Mouse (Mus musculus) intestine, embryonic 14.5 days (tissue): ENCODE results near the gene Gosr2. TPM values are rescaled to one million over a fixed set of nuclear protein-coding genes. Genes with fewer than 3 reads are reported as not detected.
A peak's percentile ranks its signal among the peaks of the same experiment; 100 is the strongest.

Experiments
- ATAC-seq: fragments of 200-750 bp; cut with Nextera tagmentation; replicated peaks from 2 replicates; pipeline ENCODE4 v1.8.0; 2017; ENCODE audit warnings: low read depth, moderate number of reproducible peaks, moderate TSS enrichment, moderate library complexity; ENCODE audit not compliant: low FRiP score, low TSS enrichment
- DNase-seq: peaks from one replicate; pipeline ENCODE4 v3.0.0-alpha.2; 2018; ENCODE audit warnings: low spot score
- H3K27ac ChIP-seq: fragments of 300-500 bp; sonication (generic); 2 replicates; pipeline ENCODE4 v1.5.1; 2014; ENCODE audit warnings: low read depth, mild to moderate bottlenecking, control low read depth
- H3K27me3 ChIP-seq: fragments of 300-500 bp; sonication (generic); replicated peaks from 2 replicates; pipeline ENCODE4 v1.6.1; 2014; ENCODE audit warnings: low read length, control low read depth; ENCODE audit not compliant: control insufficient read depth, insufficient read depth
- H3K36me3 ChIP-seq: fragments of 300-500 bp; sonication (generic); 2 replicates; pipeline ENCODE4 v1.6.1; 2014; ENCODE audit warnings: low read length, control low read depth; ENCODE audit not compliant: control insufficient read depth, insufficient read depth
- H3K4me1 ChIP-seq: fragments of 300-500 bp; sonication (generic); replicated peaks from 2 replicates; pipeline ENCODE4 v1.6.1; 2014; ENCODE audit warnings: low read length, control low read depth, mixed read lengths; ENCODE audit not compliant: control insufficient read depth, insufficient read depth
- H3K4me2 ChIP-seq: fragments of 300-500 bp; sonication (generic); 2 replicates; pipeline ENCODE4 v1.6.1; 2014; ENCODE audit warnings: low read length
- H3K4me3 ChIP-seq: fragments of 300-500 bp; sonication (generic); 2 replicates; pipeline ENCODE4 v1.5.1; 2014; ENCODE audit warnings: low read depth, low read length, control low read depth, mixed read lengths
- H3K9ac ChIP-seq: fragments of 300-500 bp; sonication (generic); 2 replicates; pipeline ENCODE4 v1.6.1; 2014; ENCODE audit warnings: mild to moderate bottlenecking, low read length
- H3K9me3 ChIP-seq: fragments of 300-500 bp; sonication (generic); 2 replicates; pipeline ENCODE4 v1.6.1; 2016; ENCODE audit warnings: low read length, control low read depth; ENCODE audit not compliant: control insufficient read depth
- WGBS: fragments of 180-500 bp; shearing (Covaris S2); extraction: QIAGEN DNeasy Blood & Tissue Kit; methylation state at CpG from one replicate; pipeline ENCODE4 v1.1.7; 2014; 5-methylcytosine and 5-hydroxymethylcytosine counted together
- polyA plus RNA-seq: library from polyadenylated mRNA; unstranded; fragments of >200 nt; fragmentation: Nextera tagmentation; extraction: Ambion mirVana; gene quantifications from 2 replicates; pipeline ENCODE4 v1.2.1, GENCODE M21; 2014

Gosr2 gene
- polyA plus RNA-seq, 1 experiment from 2014 or later, result 62.8 TPM

DNA sequence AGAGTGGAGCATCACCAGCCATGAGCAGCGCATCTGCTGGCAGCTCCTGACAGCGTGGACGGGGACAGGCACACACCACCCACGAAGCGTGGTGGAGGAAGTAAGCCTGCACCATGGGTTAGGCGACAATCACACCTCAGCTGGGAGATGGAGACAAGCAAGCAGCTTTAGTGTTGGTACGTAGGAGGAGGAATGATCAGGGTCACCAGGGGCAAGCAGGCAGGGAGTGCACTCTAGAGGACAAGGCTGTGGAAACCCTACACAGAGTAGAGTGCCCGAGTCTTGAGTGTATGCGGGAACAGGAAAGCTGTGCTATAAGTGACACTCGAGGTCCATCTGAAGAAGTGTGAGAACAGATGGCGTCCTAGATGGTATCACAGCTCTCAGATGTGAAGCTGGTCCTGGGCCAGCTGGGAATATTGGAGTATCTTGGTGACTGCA is 26.7 kb upstream of the Gosr2 start:
- 73% methylated on average over 11 of the region's 11 CpGs for WGBS
- H3K27ac ChIP-seq, result no peak overlapping the region

DNA sequence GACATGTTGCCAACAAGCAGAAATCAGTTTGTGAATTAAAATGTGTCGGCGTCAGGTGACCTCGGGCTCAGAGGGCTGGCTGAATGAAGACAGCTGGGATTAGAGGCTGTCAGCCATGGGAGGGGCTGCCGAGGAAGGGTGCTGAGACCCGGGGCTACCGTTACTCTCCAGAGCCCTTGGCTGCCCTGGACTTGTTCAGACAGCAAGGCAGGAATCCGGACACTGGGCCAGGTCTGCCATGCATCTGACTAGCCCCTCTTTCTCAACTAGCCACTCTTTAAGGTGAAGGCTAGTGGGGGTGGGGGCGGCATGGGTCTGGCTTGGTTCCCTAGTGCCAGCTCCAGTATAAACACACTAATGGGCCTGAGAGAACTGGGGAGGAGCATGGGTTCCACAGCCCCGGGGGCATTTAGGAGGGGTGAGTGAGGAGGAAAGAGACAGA is 24.4 kb upstream of the Gosr2 start:
- peak; percentile 71 for DNase-seq
- WGBS, result 11% methylated on average over 9 of the region's 9 CpGs
- peak overlapping the region; percentile 0; the same call in 1 of the 2 replicates for H3K27ac ChIP-seq

More for the DNA sequence above, 26.7 kb upstream of the Gosr2 start:
- no peak overlapping the region for H3K4me3 ChIP-seq
- H3K4me1 ChIP-seq, result peaks cover 3% of the 10 kb centered on the region; the same call in 1 of the 2 replicates
- no peak overlapping the region for H3K9ac ChIP-seq
- no peak for ATAC-seq
- DNase-seq, result no peak
- no peaks in the 10 kb centered on the region for H3K9me3 ChIP-seq
- no peaks in the 10 kb centered on the region for H3K27me3 ChIP-seq
- H3K4me2 ChIP-seq, result no peak overlapping the region
- H3K36me3 ChIP-seq, result no peaks in the 10 kb centered on the region

DNA sequence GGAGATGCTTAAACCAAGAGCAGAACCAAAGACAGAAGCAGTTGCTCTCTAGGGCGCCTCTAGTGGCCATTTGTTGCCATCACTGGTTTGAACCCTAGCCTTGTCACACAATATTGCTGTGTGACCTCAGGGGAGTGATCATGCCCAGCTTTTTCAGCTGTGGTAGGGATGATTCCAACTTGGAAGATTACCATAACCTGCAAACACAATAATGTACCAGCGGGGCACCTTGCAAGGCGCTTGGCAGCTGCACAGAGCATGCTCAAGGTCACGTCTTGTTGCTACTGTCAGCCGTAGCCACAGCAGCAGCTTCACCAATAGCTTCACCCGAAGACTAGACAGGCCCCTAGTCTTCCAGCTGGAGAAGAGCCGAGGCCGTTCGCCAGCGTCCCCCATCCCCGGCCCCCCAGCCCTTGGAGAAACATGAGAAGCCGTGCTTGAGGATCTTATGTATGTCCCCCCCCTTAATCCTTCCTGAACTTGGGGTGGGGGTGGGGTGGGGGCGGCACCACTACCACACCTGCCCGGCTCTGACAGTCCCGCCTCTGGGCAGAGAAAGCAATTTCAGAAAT is 23.9 kb upstream of the Gosr2 start:
- H3K4me1 ChIP-seq, result peaks cover 3% of the 10 kb centered on the region; the same call in 1 of the 2 replicates
- ATAC-seq (peak; percentile 74), DNase-seq (peak; percentile 73)
- H3K27ac ChIP-seq, result peak overlapping the region; percentile 14; the same call in 1 of the 2 replicates
- H3K4me2 ChIP-seq, result peak overlapping the region; percentile 44
- H3K4me3 ChIP-seq, result peak overlapping the region; percentile 6; the same call in 1 of the 2 replicates
- no peaks in the 10 kb centered on the region for H3K36me3 ChIP-seq
- 0 out of 2 replicates have a peak overlapping the region, but pooled peaks have one; percentile 8 for H3K9ac ChIP-seq
- 15% methylated on average over 15 of the region's 15 CpGs for WGBS
- no peaks in the 10 kb centered on the region for H3K9me3 ChIP-seq
- no peaks in the 10 kb centered on the region for H3K27me3 ChIP-seq

More for the DNA sequence above, 24.4 kb upstream of the Gosr2 start:
- peak; percentile 75; the same call in 1 of the 2 replicates for ATAC-seq
- H3K36me3 ChIP-seq, result no peaks in the 10 kb centered on the region
- peaks cover 3% of the 10 kb centered on the region; the same call in 1 of the 2 replicates for H3K4me1 ChIP-seq
- H3K4me2 ChIP-seq, result peak overlapping the region; percentile 44
- 0 out of 2 replicates have a peak overlapping the region, but pooled peaks have one; percentile 8 for H3K9ac ChIP-seq
- H3K4me3 ChIP-seq, result peak overlapping the region; percentile 6; the same call in 1 of the 2 replicates
- H3K27me3 ChIP-seq, result no peaks in the 10 kb centered on the region
- H3K9me3 ChIP-seq, result no peaks in the 10 kb centered on the region

DNA sequence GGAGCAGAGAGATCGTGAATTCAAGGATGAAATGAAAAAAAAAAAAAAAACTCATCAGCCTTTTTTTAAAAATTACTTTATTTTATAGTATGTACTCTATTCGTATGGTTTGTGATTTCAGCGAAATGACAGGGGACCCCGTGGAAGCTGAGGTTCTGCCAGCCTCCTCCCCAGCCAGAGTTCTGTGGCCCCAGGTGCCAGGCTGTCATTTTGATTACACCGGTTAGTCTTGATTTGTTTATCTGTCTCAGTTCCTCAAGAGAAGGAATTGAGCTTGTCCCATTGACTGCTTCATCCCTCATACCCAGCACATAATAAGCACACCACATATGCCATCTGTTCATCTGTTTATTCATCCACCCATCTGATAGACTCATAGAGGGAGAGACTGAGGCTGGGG is 21.7 kb upstream of the Gosr2 start:
- H3K36me3 ChIP-seq, result no peaks in the 10 kb centered on the region
- WGBS, result 84% methylated on average over 5 of the region's 5 CpGs
- no peaks in the 10 kb centered on the region for H3K27me3 ChIP-seq
- H3K4me3 ChIP-seq, result no peak overlapping the region
- H3K4me2 ChIP-seq, result no peak overlapping the region
- H3K9ac ChIP-seq, result no peak overlapping the region
- no peak overlapping the region for H3K27ac ChIP-seq
- peaks cover 3% of the 10 kb centered on the region; the same call in 1 of the 2 replicates for H3K4me1 ChIP-seq
- no peaks in the 10 kb centered on the region for H3K9me3 ChIP-seq
- DNase-seq (no peak), ATAC-seq (no peak)

DNA sequence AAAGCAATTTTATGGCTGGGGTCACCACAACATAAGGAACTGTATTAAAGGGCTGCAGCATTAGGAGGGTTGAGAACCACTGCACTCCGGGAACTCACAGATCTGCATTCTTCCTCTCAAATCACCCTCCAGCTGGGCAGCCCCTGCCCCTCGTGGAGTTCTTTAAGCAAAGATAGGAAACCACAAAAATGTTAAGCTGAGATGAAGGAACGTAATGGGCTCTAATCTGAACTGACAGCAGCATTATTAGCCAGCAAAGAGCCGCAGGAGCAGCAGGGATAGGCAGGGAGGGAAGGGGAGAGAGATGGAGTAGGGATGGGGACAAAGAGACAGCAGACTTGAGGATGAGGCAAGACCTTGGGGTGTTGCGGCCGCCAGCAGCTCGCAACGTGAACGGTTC is 19.3 kb upstream of the Gosr2 start:
- Histone ChIP-seq H3K4me3 (no peak overlapping the region), H3K4me1 (peaks cover 3% of the 10 kb centered on the region; the same call in 1 of the 2 replicates), H3K27ac (no peak overlapping the region), H3K9me3 (no peaks in the 10 kb centered on the region), H3K4me2 (no peak overlapping the region), H3K9ac (no peak overlapping the region), H3K27me3 (no peaks in the 10 kb centered on the region), H3K36me3 (no peaks in the 10 kb centered on the region)
- DNase-seq (no peak), ATAC-seq (no peak)
- WGBS, result 57% methylated on average over 9 of the region's 9 CpGs

DNA sequence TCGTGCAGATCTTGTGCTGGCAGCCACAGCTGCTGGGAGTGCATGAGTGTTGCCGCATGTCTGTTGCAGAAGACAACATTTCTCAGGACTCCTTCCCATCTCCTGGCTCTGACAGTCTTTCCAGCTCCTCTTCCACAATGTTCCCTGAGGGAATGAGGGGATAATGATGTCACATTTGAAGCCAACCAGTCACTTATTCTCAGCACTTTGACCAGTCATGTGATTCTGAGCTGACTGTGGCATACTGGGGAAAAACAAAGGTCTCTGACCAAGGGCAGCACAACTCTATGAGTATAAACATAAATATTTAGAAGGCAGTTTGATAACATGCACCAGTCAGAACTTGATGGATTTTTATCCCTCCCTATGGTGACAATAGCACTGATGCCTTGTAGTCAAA is 16.4 kb upstream of the Gosr2 start:
- Histone ChIP-seq H3K4me2 (no peak overlapping the region), H3K4me3 (no peak overlapping the region), H3K9me3 (no peaks in the 10 kb centered on the region), H3K27me3 (no peaks in the 10 kb centered on the region), H3K27ac (no peak overlapping the region), H3K9ac (no peak overlapping the region), H3K4me1 (no peaks in the 10 kb centered on the region), H3K36me3 (no peaks in the 10 kb centered on the region)
- WGBS, result 86% methylated on average over 2 of the region's 2 CpGs
- no peak for ATAC-seq
- DNase-seq, result no peak

DNA sequence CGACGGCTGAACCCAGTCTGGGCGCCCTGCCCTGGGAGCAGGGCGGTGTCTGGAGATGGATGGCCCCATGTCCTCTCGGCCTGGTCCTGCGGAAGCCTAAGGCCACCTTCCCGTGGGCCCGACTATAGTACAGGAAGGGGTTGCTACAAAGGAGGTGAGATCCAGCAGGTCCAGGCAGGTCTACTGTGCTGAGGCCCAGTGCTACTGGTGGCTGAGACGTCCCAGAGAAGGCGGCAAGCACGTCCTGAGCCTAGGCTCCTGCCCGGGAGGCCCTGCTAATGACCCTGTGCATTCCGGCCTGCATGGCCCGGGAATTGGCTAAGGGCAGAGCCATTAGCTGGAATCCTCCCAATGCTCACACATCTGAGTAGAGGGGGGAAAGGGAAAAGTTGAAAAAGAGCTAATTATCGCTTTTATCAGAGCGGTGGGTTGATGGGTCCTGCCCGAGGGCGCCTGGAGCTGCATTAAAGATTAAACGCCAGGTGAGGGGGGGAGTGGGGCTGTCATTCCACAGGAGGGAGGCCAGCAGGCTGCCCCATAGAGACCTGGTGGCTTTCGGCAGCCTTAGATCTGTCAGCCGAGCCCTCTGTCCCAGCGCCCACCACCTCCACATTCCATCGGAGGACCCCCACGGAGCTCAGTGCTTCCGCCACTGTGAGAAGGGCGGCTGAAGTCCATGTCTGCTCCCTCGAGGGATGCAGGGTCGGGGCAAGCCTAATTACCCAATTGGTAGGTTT is 14.3 kb upstream of the Gosr2 start:
- DNase-seq, result no peak
- H3K9me3 ChIP-seq, result no peaks in the 10 kb centered on the region
- H3K9ac ChIP-seq, result no peak overlapping the region
- WGBS, result 50% methylated on average over 28 of the region's 28 CpGs
- no peaks in the 10 kb centered on the region for H3K4me1 ChIP-seq
- ATAC-seq, result no peak
- no peak overlapping the region for H3K4me2 ChIP-seq
- H3K27ac ChIP-seq, result no peak overlapping the region
- no peaks in the 10 kb centered on the region for H3K27me3 ChIP-seq
- no peak overlapping the region for H3K4me3 ChIP-seq
- H3K36me3 ChIP-seq, result no peaks in the 10 kb centered on the region

DNA sequence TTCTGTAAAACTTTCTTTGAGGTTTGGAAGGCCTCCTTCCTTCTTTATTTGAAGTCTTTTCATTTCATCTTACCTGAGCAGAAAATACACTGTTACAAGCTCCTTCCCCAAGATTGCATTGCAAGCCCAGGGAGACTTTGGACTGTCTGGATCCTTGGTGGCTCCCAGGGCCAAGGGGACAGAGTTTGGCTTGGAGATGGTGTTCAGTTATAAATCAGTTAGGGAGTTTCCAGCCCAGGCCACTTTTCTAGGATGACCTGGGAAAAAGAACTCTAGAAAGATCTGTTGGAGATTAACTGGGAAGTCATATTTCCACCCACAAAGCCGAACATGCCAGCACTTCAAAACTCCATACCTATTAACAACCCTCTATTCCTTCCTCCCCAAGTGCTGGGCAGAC is 12.3 kb upstream of the Gosr2 start:
- Histone ChIP-seq H3K27me3 (no peaks in the 10 kb centered on the region), H3K4me3 (no peak overlapping the region), H3K27ac (no peak overlapping the region), H3K4me1 (no peaks in the 10 kb centered on the region), H3K36me3 (no peaks in the 10 kb centered on the region), H3K4me2 (no peak overlapping the region), H3K9ac (no peak overlapping the region), H3K9me3 (no peaks in the 10 kb centered on the region)
- ATAC-seq, result no peak
- DNase-seq, result no peak
- 77% methylated on average over 1 of the region's 1 CpGs for WGBS
